Mouse (Mus musculus) cerebellum, adult 2 months (tissue): ENCODE measurements around the gene Def8.
"Not testable (repeated sequence)": the region's sequence is repeated elsewhere in the genome, so short reads cannot be mapped to it uniquely, and the experiment has no call there.

Source experiments
- CTCF ChIP-seq: fragments of 200-500 bp; IDR thresholded peaks from 2 replicates; pipeline ENCODE4 v1.5.1; 2011; ENCODE audit warnings: low read depth, mild to moderate bottlenecking, control low read depth, low read length, moderate library complexity, borderline replicate concordance; ENCODE audit not compliant: insufficient read depth
- POLR2A ChIP-seq: fragments of 200-500 bp; IDR thresholded peaks from 2 replicates; pipeline ENCODE4 v1.6.1; 2011; ENCODE audit warnings: low read length, control low read depth, borderline replicate concordance; ENCODE audit not compliant: insufficient read depth

- TF ChIP-seq CTCF, POLR2A: not testable (repeated sequence)
Observed at GRCm38 (mm10) chr8:123451747-123452146, 28.4 kb downstream of the Def8 start.
